Mouse (Mus musculus) heart, adult 2 months (tissue): ENCODE measurements around the gene Irf2. TPM values are rescaled to one million over a fixed set of nuclear protein-coding genes. Genes with fewer than 3 reads are reported as not detected.

ENCODE experiments used
- DNase-seq, 2 experiments: peaks; one replicate each; pipeline ENCODE4 v3.0.0; 2021
- H3K27ac ChIP-seq: fragments of 200-600 bp; 2 replicates; pipeline ENCODE4 v1.8.1; 2022
- H3K27me3 ChIP-seq: fragments of 200-500 bp; 2 replicates; pipeline ENCODE4 v1.6.1; 2012; ENCODE audit warnings: mild to moderate bottlenecking, low read length, inconsistent platforms, mixed read lengths; ENCODE audit not compliant: control insufficient read depth, insufficient read depth
- H3K36me3 ChIP-seq: fragments of 200-500 bp; 2 replicates; pipeline ENCODE4 v1.6.1; 2012; ENCODE audit warnings: low read length, inconsistent platforms; ENCODE audit not compliant: control insufficient read depth, insufficient read depth
- H3K4me1 ChIP-seq: fragments of 200-500 bp; 2 replicates; pipeline ENCODE4 v1.6.1; 2011; ENCODE audit warnings: low read length; ENCODE audit not compliant: control insufficient read depth, insufficient read depth
- H3K4me3 ChIP-seq: fragments of 200-600 bp; 2 replicates; pipeline ENCODE4 v1.8.1; 2022
- H3K79me2 ChIP-seq: fragments of 200-500 bp; replicated peaks from 2 replicates; pipeline ENCODE4 v1.6.1; 2012; ENCODE audit warnings: mild to moderate bottlenecking, inconsistent platforms, low read length, moderate library complexity, mixed read lengths; ENCODE audit not compliant: control insufficient read depth, insufficient read depth
- H3K9ac ChIP-seq: fragments of 200-500 bp; 2 replicates; pipeline ENCODE4 v1.6.1; 2012; ENCODE audit warnings: low read depth, mild to moderate bottlenecking, control low read depth, inconsistent platforms, low read length, mixed read lengths
- CTCF ChIP-seq: fragments of 200-600 bp; IDR thresholded peaks from 2 replicates; pipeline ENCODE4 v1.8.1; 2022; ENCODE audit warnings: antibody characterized with exemption, mild to moderate bottlenecking, moderate library complexity
- EP300 ChIP-seq: fragments of 200-500 bp; IDR thresholded peaks from 2 replicates; pipeline ENCODE4 v1.6.1; 2011; ENCODE audit warnings: low read depth, low read length, control low read depth; ENCODE audit not compliant: insufficient read depth
- POLR2A ChIP-seq: fragments of 200-500 bp; IDR thresholded peaks from 2 replicates; pipeline ENCODE4 v1.6.1; 2011; ENCODE audit warnings: mild to moderate bottlenecking, low read depth, low read length, control low read depth; ENCODE audit not compliant: insufficient read depth
- WGBS: fragments of 180-500 bp; shearing (Covaris S2); methylation state at CpG from one replicate; pipeline ENCODE4 v1.1.7; 2018; 5-methylcytosine and 5-hydroxymethylcytosine counted together
- intact Hi-C: fragments of 180-260 bp; cut with DNase I; formaldehyde crosslinking; loops from one replicate; pipeline ENCODE4 v1.15.1; 2025
- polyA plus RNA-seq: library from polyadenylated mRNA; depleted of rRNA; stranded (reverse); fragments of >200 nt; gene quantifications from 2 replicates; pipeline ENCODE4 v1.2.3, GENCODE M21; 2012
- total RNA-seq, 2 experiments: library from RNA; stranded (reverse); gene quantifications; 2 replicates each; pipeline ENCODE4 v1.2.3; 2021

The Irf2 gene
- total and polyA plus RNA-seq, 3 experiments: 10.3 to 35.9 (median 31.8) TPM

DNA sequence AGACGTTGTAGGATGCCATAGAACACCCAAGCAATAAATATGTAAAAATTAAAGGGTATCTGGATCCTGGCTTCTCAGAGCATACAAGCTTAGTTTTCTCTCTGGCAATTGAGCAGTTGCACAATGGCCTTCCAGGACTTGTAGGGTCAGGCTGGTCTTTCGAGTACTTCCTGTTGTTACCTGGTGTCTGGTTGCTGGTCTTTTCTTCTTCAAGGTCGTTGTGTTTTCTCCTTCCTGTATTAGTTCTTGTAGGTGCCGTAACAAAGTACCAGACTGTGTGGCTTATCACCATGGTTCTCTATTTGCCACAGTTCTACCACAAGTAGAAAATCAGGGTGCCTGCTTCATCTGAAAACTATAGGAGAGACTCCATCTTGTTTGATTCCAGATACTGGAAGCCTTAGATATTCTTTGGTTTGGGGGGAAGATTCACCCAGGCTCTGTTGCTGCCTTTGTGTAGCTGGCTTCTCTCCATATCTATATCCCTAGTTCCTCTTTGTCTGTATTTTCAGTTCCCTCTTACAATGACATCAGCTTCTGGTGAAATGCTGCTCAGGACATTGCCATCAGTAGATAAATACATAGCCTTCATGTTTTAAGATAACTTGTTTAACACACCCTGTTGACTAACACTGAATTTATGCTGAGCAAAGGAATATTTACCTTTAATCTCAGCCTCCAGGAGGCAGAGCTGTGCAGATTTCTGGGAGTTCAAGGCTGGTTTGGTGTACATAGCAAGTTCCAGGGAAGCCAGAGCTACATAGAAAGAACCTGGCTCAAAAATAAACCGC lies 49.8 kb downstream of the Irf2 start:
- H3K27ac ChIP-seq: no peak overlapping the region; the same call in 1 of the 2 replicates
- H3K79me2 ChIP-seq: peaks cover 8% of the 10 kb centered on the region
- WGBS: 57% methylated on average over 5 of the region's 5 CpGs
- peaks cover 18% of the 10 kb centered on the region for H3K4me1 ChIP-seq
- H3K9ac ChIP-seq: no peak overlapping the region
- no peak overlapping the region for H3K4me3 ChIP-seq
- H3K36me3 ChIP-seq: peaks cover 12% of the 10 kb centered on the region
- DNase-seq: no peak
- TF ChIP-seq CTCF (peak; percentile 33), POLR2A (no peak)
- H3K27me3 ChIP-seq: no peaks in the 10 kb centered on the region
- intact Hi-C loops: no loop called here

DNA sequence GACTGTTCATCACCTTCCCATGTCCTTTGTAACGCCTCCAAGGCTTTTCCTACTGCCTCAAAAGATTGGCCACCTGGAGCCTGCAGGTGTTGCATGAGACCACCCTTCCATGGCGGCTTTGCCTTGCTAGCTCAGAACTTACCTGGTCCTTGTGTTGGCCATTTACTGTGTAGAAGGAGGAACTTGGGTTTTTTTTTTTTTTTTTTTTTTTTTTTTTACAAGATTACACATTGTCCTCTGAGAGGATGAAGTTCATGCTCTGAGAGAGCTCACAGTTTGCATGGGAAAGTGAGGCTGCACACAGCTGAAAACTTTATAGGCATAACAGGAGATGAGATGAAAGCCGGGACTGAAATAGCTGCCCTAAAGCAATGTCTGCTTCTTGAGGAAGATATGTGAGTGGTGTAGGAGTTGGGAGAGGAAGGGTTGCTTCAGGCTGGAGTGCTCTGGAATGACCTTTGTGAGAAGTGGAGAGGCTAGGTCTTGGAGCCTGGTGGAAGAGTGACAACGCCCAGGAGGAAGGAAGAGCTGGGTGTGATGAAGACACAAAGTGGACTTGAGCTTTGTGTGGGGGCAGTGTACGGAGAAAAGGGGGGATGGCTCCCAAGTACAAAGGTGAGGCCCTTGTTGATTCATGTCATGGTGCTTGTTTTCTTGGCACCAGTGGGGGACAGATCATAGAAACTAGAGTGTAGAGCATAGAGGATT lies 52.3 kb downstream of the Irf2 start:
- DNase-seq: no peak
- Histone ChIP-seq H3K4me3 (no peak overlapping the region), H3K79me2 (peaks cover 6% of the 10 kb centered on the region; the same call in 1 of the 2 replicates), H3K36me3 (peaks cover 13% of the 10 kb centered on the region), H3K9ac (no peak overlapping the region), H3K27me3 (no peaks in the 10 kb centered on the region), H3K4me1 (peaks cover 16% of the 10 kb centered on the region), H3K27ac (no peak overlapping the region)
- intact Hi-C loops: loop anchor here (5.0 kb wide), 1 partner anchor 50 kb away; no protein-coding TSS in a partner anchor
- TF ChIP-seq CTCF: no peak
- no peak for TF ChIP-seq EP300
- no peak for TF ChIP-seq POLR2A
- WGBS: 61% methylated on average over 5 of the region's 5 CpGs

DNA sequence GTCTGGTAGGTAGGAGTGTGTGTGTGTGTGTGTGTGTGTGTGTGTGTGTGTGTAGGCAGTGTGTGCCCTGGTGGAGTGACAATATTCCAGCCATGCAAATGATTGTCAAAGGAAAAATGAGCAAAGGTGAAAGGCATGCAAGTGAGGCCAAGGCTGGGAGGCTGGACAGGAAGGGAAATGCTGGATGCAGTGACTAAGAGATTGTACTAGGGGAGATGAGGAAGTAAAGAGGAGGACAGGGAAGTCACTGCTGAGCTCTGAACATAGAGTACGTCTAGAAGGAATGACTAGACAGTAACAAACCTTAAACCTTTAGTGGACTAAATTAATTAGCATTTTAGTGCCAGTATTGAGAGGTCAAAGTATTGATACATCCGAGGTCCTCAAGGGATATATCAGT lies 53.1 kb downstream of the Irf2 start:
- Histone ChIP-seq H3K9ac (no peak overlapping the region), H3K27me3 (no peaks in the 10 kb centered on the region), H3K4me1 (peaks cover 16% of the 10 kb centered on the region), H3K36me3 (peaks cover 19% of the 10 kb centered on the region), H3K4me3 (no peak overlapping the region), H3K27ac (no peak overlapping the region), H3K79me2 (peaks cover 6% of the 10 kb centered on the region; the same call in 1 of the 2 replicates)
- no peak for DNase-seq
- 53% methylated on average over 2 of the region's 2 CpGs for WGBS
- 0 out of 2 replicates have a peak, but pooled peaks have one; percentile 12 for TF ChIP-seq EP300
- TF ChIP-seq POLR2A: no peak
- no peak for TF ChIP-seq CTCF
- intact Hi-C loops: loop anchor here (5.0 kb wide), 1 partner anchor 50 kb away; no protein-coding TSS in a partner anchor

DNA sequence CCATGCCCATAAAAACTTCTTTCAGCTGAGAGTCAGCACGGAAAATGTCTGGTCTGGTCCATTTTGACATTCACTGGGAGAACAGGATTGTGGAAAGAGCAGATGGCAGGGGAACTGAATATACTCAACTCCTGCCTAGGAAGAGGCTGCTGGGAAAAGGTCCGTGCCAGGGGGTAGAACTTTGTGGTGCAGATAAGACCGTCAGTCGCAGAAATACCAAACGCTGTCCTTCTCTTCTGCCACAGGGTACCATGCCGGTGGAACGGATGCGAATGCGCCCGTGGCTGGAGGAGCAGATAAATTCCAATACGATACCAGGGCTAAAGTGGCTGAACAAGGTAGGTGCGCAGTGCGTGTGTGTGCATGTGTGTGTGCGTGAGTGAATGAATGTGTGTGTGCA lies 53.7 kb downstream of the Irf2 start:
- intact Hi-C loops: loop anchor here (5.0 kb wide), 1 partner anchor 51 kb away; no protein-coding TSS in a partner anchor

DNA sequence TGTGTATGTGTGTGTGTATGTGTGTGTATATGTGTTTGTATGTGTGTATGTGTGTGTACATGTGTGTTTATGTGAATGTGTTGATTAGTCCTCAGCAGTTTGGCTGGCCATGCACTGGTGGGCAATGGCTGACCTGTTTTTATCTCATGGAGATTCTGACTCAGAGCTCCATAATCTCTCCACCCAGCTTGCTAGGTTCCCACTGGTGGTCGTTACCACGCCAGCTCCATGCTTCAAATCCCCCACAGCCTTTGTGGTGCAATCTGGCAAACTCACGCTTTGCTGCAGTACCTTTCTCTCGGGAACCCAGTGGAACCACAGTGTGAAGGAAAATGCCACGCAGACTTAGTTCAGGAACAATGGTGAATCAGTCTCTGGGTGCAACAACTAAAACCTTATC lies 54.8 kb downstream of the Irf2 start:
- 88% methylated on average over 5 of the region's 5 CpGs for WGBS
- intact Hi-C loops: loop anchor here (5.0 kb wide), 1 partner anchor 52 kb away; no protein-coding TSS in a partner anchor
- Histone ChIP-seq H3K4me1 (peaks cover 16% of the 10 kb centered on the region), H3K27me3 (no peaks in the 10 kb centered on the region), H3K79me2 (peaks cover 7% of the 10 kb centered on the region; the same call in 1 of the 2 replicates), H3K9ac (no peak overlapping the region), H3K27ac (no peak overlapping the region), H3K36me3 (peaks cover 21% of the 10 kb centered on the region), H3K4me3 (no peak overlapping the region)
- no peak for TF ChIP-seq CTCF
- DNase-seq: no peak

More for the DNA sequence above, 53.7 kb downstream of the Irf2 start:
- Histone ChIP-seq H3K4me1 (peaks cover 16% of the 10 kb centered on the region), H3K27me3 (no peaks in the 10 kb centered on the region), H3K27ac (no peak overlapping the region), H3K4me3 (no peak overlapping the region), H3K9ac (no peak overlapping the region), H3K79me2 (peaks cover 6% of the 10 kb centered on the region; the same call in 1 of the 2 replicates), H3K36me3 (peaks cover 19% of the 10 kb centered on the region)
- no peak for DNase-seq
- WGBS: 89% methylated on average over 14 of the region's 14 CpGs
- TF ChIP-seq POLR2A: no peak
- no peak for TF ChIP-seq EP300
- no peak for TF ChIP-seq CTCF

DNA sequence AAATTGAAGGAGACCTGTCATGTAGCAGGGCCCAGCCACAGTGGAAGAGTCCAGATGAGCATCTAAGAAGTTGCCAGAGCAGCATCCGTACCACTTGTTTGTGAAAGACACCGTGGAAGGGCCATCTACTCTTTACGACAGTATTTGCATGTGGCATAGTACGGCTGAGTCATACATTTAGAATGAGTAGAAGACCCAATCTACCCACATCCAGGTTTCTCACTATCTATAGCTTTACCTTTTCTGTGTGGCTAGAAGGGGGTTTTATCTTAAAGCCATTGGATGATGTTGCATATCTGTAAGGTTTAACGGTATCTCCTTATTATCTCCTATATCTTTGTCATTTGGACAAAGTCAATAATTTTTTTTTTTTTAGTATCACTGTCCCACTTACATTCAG lies 59.7 kb downstream of the Irf2 start:
- Histone ChIP-seq H3K36me3 (peaks cover 31% of the 10 kb centered on the region), H3K27ac (no peak overlapping the region), H3K4me3 (no peak overlapping the region), H3K9ac (no peak overlapping the region), H3K79me2 (peaks cover 8% of the 10 kb centered on the region), H3K4me1 (peaks cover 8% of the 10 kb centered on the region), H3K27me3 (no peaks in the 10 kb centered on the region)
- no peak for DNase-seq
- no peak for TF ChIP-seq CTCF
- TF ChIP-seq EP300: no peak
- 97% methylated on average over 5 of the region's 5 CpGs for WGBS
- intact Hi-C loops: no loop called here
